Mouse (Mus musculus): ENCODE data around the gene Ddi2.

DNA sequence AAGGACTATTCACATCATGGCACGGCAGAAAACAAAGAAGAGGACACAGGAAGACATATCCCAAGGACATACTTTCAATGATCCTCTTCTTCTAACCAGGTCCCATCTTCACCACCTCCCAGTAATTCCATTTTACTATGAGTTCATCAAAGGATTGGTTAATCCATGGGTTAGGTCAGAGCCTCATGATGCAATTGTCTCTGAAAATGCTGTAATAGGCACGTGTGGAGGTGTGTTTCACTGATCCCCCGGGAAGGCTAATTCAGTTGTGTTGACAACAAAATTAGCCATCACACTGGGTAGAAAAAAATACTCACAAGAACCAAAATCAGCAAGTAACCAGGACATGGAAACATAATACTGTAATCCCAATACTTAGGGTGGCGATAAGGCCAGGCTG lies 5.6 kb downstream of the Ddi2 start:
- TF ChIP-seq CTCF (IDR thresholded peaks at IDR 0.05; ENCODE audit: low read depth, low read length) (no peak), POLR2A (IDR thresholded peaks at IDR 0.05; ENCODE audit: borderline replicate concordance, low read depth, low read length) (no peak)

All from bone marrow macrophage, adult 2 months (primary cell).